Mouse (Mus musculus) liver, adult 2 months (tissue): ENCODE measurements at regions not wholly inside any gene's neighbourhood (a gene's known extent, or its start where the extent isn't known, plus 50 kb on each side); places are given as distances from the start of the nearest gene placed in this dataset.

Source experiments
- DNase-seq: peaks from one replicate; pipeline ENCODE4 v3.0.0-alpha.2; 2011; ENCODE audit warnings: low read depth, low spot score; ENCODE audit errors: extremely low read depth
- H3K27ac ChIP-seq: fragments of 200-500 bp; replicated peaks from 2 replicates; pipeline ENCODE4 v1.5.1; 2012; ENCODE audit warnings: low read depth, mild to moderate bottlenecking, control low read depth, inconsistent platforms, low read length; ENCODE audit not compliant: insufficient read depth
- H3K27me3 ChIP-seq: fragments of 200-500 bp; 2 replicates; pipeline ENCODE4 v1.6.1; 2012; ENCODE audit warnings: mild to moderate bottlenecking, moderate library complexity, low read length, inconsistent platforms; ENCODE audit not compliant: control insufficient read depth, insufficient read depth
- H3K36me3 ChIP-seq: fragments of 200-500 bp; 2 replicates; pipeline ENCODE4 v1.6.1; 2012; ENCODE audit warnings: low read length, inconsistent platforms; ENCODE audit not compliant: control insufficient read depth, insufficient read depth
- H3K4me1 ChIP-seq: fragments of 200-500 bp; 2 replicates; pipeline ENCODE4 v1.6.1; 2011; ENCODE audit warnings: low read length; ENCODE audit not compliant: control insufficient read depth, insufficient read depth
- H3K4me3 ChIP-seq: fragments of 200-500 bp; 2 replicates; pipeline ENCODE4 v1.5.1; 2011; ENCODE audit warnings: low read depth, mild to moderate bottlenecking, control low read depth, low read length, moderate library complexity; ENCODE audit not compliant: insufficient read depth
- H3K79me2 ChIP-seq: fragments of 200-500 bp; 2 replicates; pipeline ENCODE4 v1.6.1; 2012; ENCODE audit warnings: inconsistent platforms, mild to moderate bottlenecking, low read length, moderate library complexity; ENCODE audit not compliant: control insufficient read depth, insufficient read depth
- H3K9ac ChIP-seq: fragments of 200-500 bp; 2 replicates; pipeline ENCODE4 v1.6.1; 2012; ENCODE audit warnings: low read depth, mild to moderate bottlenecking, control low read depth, inconsistent platforms, low read length
- CTCF ChIP-seq: fragments of 200-500 bp; IDR thresholded peaks from 2 replicates; pipeline ENCODE4 v1.5.1; 2011; ENCODE audit warnings: low read depth, low read length, control low read depth
- POLR2A ChIP-seq: fragments of 200-500 bp; IDR thresholded peaks from 2 replicates; pipeline ENCODE4 v1.6.1; 2011; ENCODE audit warnings: low read length, control low read depth; ENCODE audit not compliant: insufficient read depth; ENCODE audit errors: extremely low read depth
- WGBS: fragments of 180-500 bp; shearing (Covaris S2); methylation state at CpG from one replicate; pipeline ENCODE4 v1.1.7; 2018; 5-methylcytosine and 5-hydroxymethylcytosine counted together

- 88% methylated on average over 10 of the region's 10 CpGs for WGBS
Measured at GRCm38 (mm10) chr13:31505386-31505785, 50.5 kb upstream of the Foxq1 start.

More at GRCm38 (mm10) chr13:31505386-31505785, 50.5 kb upstream of the Foxq1 start:
- no peak overlapping the region for H3K9ac ChIP-seq
- no peak overlapping the region for H3K4me3 ChIP-seq
- TF ChIP-seq CTCF: no peak
- no peak for TF ChIP-seq POLR2A
- no peaks in the 10 kb centered on the region for H3K79me2 ChIP-seq
- no peak overlapping the region for H3K27ac ChIP-seq
- no peak for DNase-seq
- peaks cover 5% of the 10 kb centered on the region for H3K4me1 ChIP-seq
- no peaks in the 10 kb centered on the region for H3K36me3 ChIP-seq
- no peaks in the 10 kb centered on the region for H3K27me3 ChIP-seq
